Mouse (Mus musculus): ENCODE measurements around the gene Gm13693. TPM values are rescaled to one million over a fixed set of nuclear protein-coding genes. Genes with fewer than 3 reads are reported as not detected.
"Not testable (repeated sequence)": the region's sequence is repeated elsewhere in the genome, so short reads cannot be mapped to it uniquely, and the experiment has no call there.

The Gm13693 gene
- not detected in 2 replicates for polyA plus RNA-seq (2015; fragmentation: Nextera tagmentation; extraction: Ambion mirVana)

- H3K4me3 ChIP-seq (replicated peaks; ENCODE audit: low read length); ATAC-seq (ENCODE audit: insufficient read depth, low FRiP score); H3K36me3 ChIP-seq (ENCODE audit: control insufficient read depth, insufficient read depth, low read length); H3K9ac ChIP-seq (ENCODE audit: low read length); H3K27me3 ChIP-seq (ENCODE audit: control insufficient read depth, insufficient read depth, low read length); H3K9me3 ChIP-seq (replicated peaks; ENCODE audit: control insufficient read depth, low read length); H3K4me1 ChIP-seq (ENCODE audit: control insufficient read depth, insufficient read depth, low read length); H3K4me2 ChIP-seq (ENCODE audit: low read depth, low read length); H3K27ac ChIP-seq (ENCODE audit: low read length): not testable (repeated sequence)
- WGBS, result no CpG with 5 or more reads among the region's 6 CpGs
These were observed at the start of gene Gm13693 for GRCm38 (mm10) chr2:83961203-83961602. TSS of gene Gm13693 (plus strand) at chr2:83961503.

- no peak for ATAC-seq (ENCODE audit: insufficient read depth, low FRiP score)
- Histone ChIP-seq H3K36me3 (ENCODE audit: control insufficient read depth, insufficient read depth, low read length) (no peaks in the 10 kb centered on the region), H3K4me1 (ENCODE audit: control insufficient read depth, insufficient read depth, low read length) (no peaks in the 10 kb centered on the region), H3K27ac (ENCODE audit: low read length) (no peak overlapping the region), H3K4me3 (replicated peaks; ENCODE audit: low read length) (no peak overlapping the region), H3K9me3 (replicated peaks; ENCODE audit: control insufficient read depth, low read length) (no peaks in the 10 kb centered on the region), H3K4me2 (ENCODE audit: low read depth, low read length) (no peak overlapping the region), H3K27me3 (ENCODE audit: control insufficient read depth, insufficient read depth, low read length) (no peaks in the 10 kb centered on the region), H3K9ac (ENCODE audit: low read length) (no peak overlapping the region)
- WGBS, result 55% methylated on average over 2 of the region's 2 CpGs
These were observed 31.7 kb upstream of the Gm13693 start for GRCm38 (mm10) chr2:83929478-83930088.

- ATAC-seq (ENCODE audit: insufficient read depth, low FRiP score), result peak; percentile 64
- Histone ChIP-seq H3K9ac (ENCODE audit: low read length) (no peak within 1 kb of the TSS), H3K27me3 (ENCODE audit: control insufficient read depth, insufficient read depth, low read length) (no peaks in the 10 kb centered on the region), H3K27ac (ENCODE audit: low read length) (no peak within 1 kb of the TSS), H3K36me3 (ENCODE audit: control insufficient read depth, insufficient read depth, low read length) (no peaks in the 10 kb centered on the region), H3K9me3 (replicated peaks; ENCODE audit: control insufficient read depth, low read length) (no peaks in the 10 kb centered on the region), H3K4me1 (ENCODE audit: control insufficient read depth, insufficient read depth, low read length) (no peaks in the 10 kb centered on the region), H3K4me2 (ENCODE audit: low read depth, low read length) (peak within 1 kb of the TSS; percentile 40), H3K4me3 (replicated peaks; ENCODE audit: low read length) (peak within 1 kb of the TSS; percentile 25)
- WGBS, result 2% methylated on average over 20 of the region's 20 CpGs
These were observed 20.4 kb upstream of the Gm13693 start, which contains the start of gene Zswim2 for GRCm38 (mm10) chr2:83940931-83941361. TSS of gene Zswim2 (minus strand) at chr2:83941228.

- Histone ChIP-seq H3K9ac (ENCODE audit: low read length) (no peak overlapping the region), H3K4me2 (ENCODE audit: low read depth, low read length) (peak overlapping the region; percentile 40), H3K36me3 (ENCODE audit: control insufficient read depth, insufficient read depth, low read length) (no peaks in the 10 kb centered on the region), H3K4me3 (replicated peaks; ENCODE audit: low read length) (peak overlapping the region; percentile 25), H3K27ac (ENCODE audit: low read length) (no peak overlapping the region), H3K27me3 (ENCODE audit: control insufficient read depth, insufficient read depth, low read length) (no peaks in the 10 kb centered on the region), H3K4me1 (ENCODE audit: control insufficient read depth, insufficient read depth, low read length) (no peaks in the 10 kb centered on the region), H3K9me3 (replicated peaks; ENCODE audit: control insufficient read depth, low read length) (no peaks in the 10 kb centered on the region)
- WGBS, result 28% methylated on average over 3 of the region's 3 CpGs
- ATAC-seq (ENCODE audit: insufficient read depth, low FRiP score), result no peak
These were observed 19.9 kb upstream of the Gm13693 start for GRCm38 (mm10) chr2:83941378-83941777.

GRCm38 (mm10) chr2:83941792-83942191 lies 19.5 kb upstream of the Gm13693 start:
- H3K27ac ChIP-seq (ENCODE audit: low read length), result no peak overlapping the region
- 55% methylated on average over 4 of the region's 4 CpGs for WGBS
- no peaks in the 10 kb centered on the region for H3K36me3 ChIP-seq (ENCODE audit: control insufficient read depth, insufficient read depth, low read length)
- no peak overlapping the region for H3K4me2 ChIP-seq (ENCODE audit: low read depth, low read length)
- no peaks in the 10 kb centered on the region for H3K9me3 ChIP-seq (replicated peaks; ENCODE audit: control insufficient read depth, low read length)
- H3K9ac ChIP-seq (ENCODE audit: low read length), result no peak overlapping the region
- H3K4me1 ChIP-seq (ENCODE audit: control insufficient read depth, insufficient read depth, low read length), result no peaks in the 10 kb centered on the region
- no peak overlapping the region for H3K4me3 ChIP-seq (replicated peaks; ENCODE audit: low read length)
- H3K27me3 ChIP-seq (ENCODE audit: control insufficient read depth, insufficient read depth, low read length), result no peaks in the 10 kb centered on the region
- ATAC-seq (ENCODE audit: insufficient read depth, low FRiP score), result no peak

GRCm38 (mm10) chr2:83955393-83955792 lies 5.9 kb upstream of the Gm13693 start, which contains the start of gene Gm13698:
TSS of gene Gm13698 (plus strand) at chr2:83955693.
- not testable (repeated sequence) for H3K27me3 ChIP-seq (ENCODE audit: control insufficient read depth, insufficient read depth, low read length); H3K9me3 ChIP-seq (replicated peaks; ENCODE audit: control insufficient read depth, low read length); H3K4me3 ChIP-seq (replicated peaks; ENCODE audit: low read length); H3K9ac ChIP-seq (ENCODE audit: low read length); H3K4me2 ChIP-seq (ENCODE audit: low read depth, low read length); H3K27ac ChIP-seq (ENCODE audit: low read length); H3K4me1 ChIP-seq (ENCODE audit: control insufficient read depth, insufficient read depth, low read length); H3K36me3 ChIP-seq (ENCODE audit: control insufficient read depth, insufficient read depth, low read length); ATAC-seq (ENCODE audit: insufficient read depth, low FRiP score)
- no CpG with 5 or more reads among the region's 6 CpGs for WGBS

- not testable (repeated sequence) for ATAC-seq (ENCODE audit: insufficient read depth, low FRiP score); H3K9ac ChIP-seq (ENCODE audit: low read length)
These were observed 5.7 kb downstream of the Gm13693 start, which contains the start of gene Gm13695 for GRCm38 (mm10) chr2:83967013-83967412. TSS of gene Gm13695 (plus strand) at chr2:83967313.

GRCm38 (mm10) chr2:83972823-83973222 lies 11.5 kb downstream of the Gm13693 start, which contains the start of gene Gm13696:
TSS of gene Gm13696 (plus strand) at chr2:83973123.
- H3K9me3 ChIP-seq (replicated peaks; ENCODE audit: control insufficient read depth, low read length); ATAC-seq (ENCODE audit: insufficient read depth, low FRiP score): not testable (repeated sequence)
- WGBS, result no CpG with 5 or more reads among the region's 6 CpGs

More at GRCm38 (mm10) chr2:83967013-83967412, 5.7 kb downstream of the Gm13693 start, which contains the start of gene Gm13695:
- no CpG with 5 or more reads among the region's 6 CpGs for WGBS
- not testable (repeated sequence) for H3K4me3 ChIP-seq (replicated peaks; ENCODE audit: low read length); H3K36me3 ChIP-seq (ENCODE audit: control insufficient read depth, insufficient read depth, low read length); H3K9me3 ChIP-seq (replicated peaks; ENCODE audit: control insufficient read depth, low read length); H3K27ac ChIP-seq (ENCODE audit: low read length); H3K4me2 ChIP-seq (ENCODE audit: low read depth, low read length); H3K4me1 ChIP-seq (ENCODE audit: control insufficient read depth, insufficient read depth, low read length); H3K27me3 ChIP-seq (ENCODE audit: control insufficient read depth, insufficient read depth, low read length)

GRCm38 (mm10) chr2:83978633-83979032 lies 17.3 kb downstream of the Gm13693 start, which contains the start of gene Gm13694:
TSS of gene Gm13694 (plus strand) at chr2:83978933.
- H3K27ac ChIP-seq (ENCODE audit: low read length); ATAC-seq (ENCODE audit: insufficient read depth, low FRiP score); H3K4me2 ChIP-seq (ENCODE audit: low read depth, low read length); H3K36me3 ChIP-seq (ENCODE audit: control insufficient read depth, insufficient read depth, low read length); H3K4me1 ChIP-seq (ENCODE audit: control insufficient read depth, insufficient read depth, low read length); H3K27me3 ChIP-seq (ENCODE audit: control insufficient read depth, insufficient read depth, low read length); H3K4me3 ChIP-seq (replicated peaks; ENCODE audit: low read length); H3K9me3 ChIP-seq (replicated peaks; ENCODE audit: control insufficient read depth, low read length); H3K9ac ChIP-seq (ENCODE audit: low read length): not testable (repeated sequence)
- WGBS, result no CpG with 5 or more reads among the region's 6 CpGs

More at GRCm38 (mm10) chr2:83972823-83973222, 11.5 kb downstream of the Gm13693 start, which contains the start of gene Gm13696:
- H3K36me3 ChIP-seq (ENCODE audit: control insufficient read depth, insufficient read depth, low read length); H3K9ac ChIP-seq (ENCODE audit: low read length); H3K4me1 ChIP-seq (ENCODE audit: control insufficient read depth, insufficient read depth, low read length); H3K4me2 ChIP-seq (ENCODE audit: low read depth, low read length); H3K27ac ChIP-seq (ENCODE audit: low read length); H3K27me3 ChIP-seq (ENCODE audit: control insufficient read depth, insufficient read depth, low read length); H3K4me3 ChIP-seq (replicated peaks; ENCODE audit: low read length): not testable (repeated sequence)

Measured in stomach, embryonic 16.5 days (tissue).